Mouse (Mus musculus) ES-E14 (cell line): ENCODE measurements around the gene Nudt15. TPM values are rescaled to one million over a fixed set of nuclear protein-coding genes. Genes with fewer than 3 reads are reported as not detected.

Experiments used
- DNase-seq: peaks from one replicate; pipeline ENCODE4 v3.0.0-alpha.2; 2013; ENCODE audit warnings: low read depth, low spot score
- H3K27ac ChIP-seq: 2 replicates; pipeline ENCODE4 v1.5.1; 2012; ENCODE audit warnings: low read depth, mild to moderate bottlenecking, low read length, moderate library complexity, mixed read lengths; ENCODE audit not compliant: poor library complexity, insufficient read depth, severe bottlenecking
- H3K36me3 ChIP-seq: 2 replicates; pipeline ENCODE4 v1.6.1; 2012; ENCODE audit warnings: mild to moderate bottlenecking, low read length, moderate library complexity, mixed read lengths; ENCODE audit not compliant: control insufficient read depth, poor library complexity, insufficient read depth, severe bottlenecking
- H3K4me1 ChIP-seq, 2 experiments: fragments of 150-350 bp in 1 of 2; sonication (generic) in 1 of 2; 2 replicates each; pipeline ENCODE4 v1.6.1; 2012; ENCODE audit warnings: low read length in 2 of 2, mild to moderate bottlenecking in 1 of 2, mixed read lengths in 1 of 2; ENCODE audit not compliant: control insufficient read depth in 2 of 2, insufficient read depth in 2 of 2, poor library complexity in 1 of 2
- H3K4me3 ChIP-seq, 2 experiments: fragments of 150-350 bp in 1 of 2; sonication (generic) in 1 of 2; 2 replicates each; pipeline ENCODE4 v1.5.1; 2012; ENCODE audit warnings: low read length in 2 of 2, low read depth in 1 of 2, mild to moderate bottlenecking in 1 of 2, mixed read lengths in 1 of 2; ENCODE audit not compliant: insufficient read depth in 1 of 2, poor library complexity in 1 of 2, severe bottlenecking in 1 of 2
- H3K9ac ChIP-seq: 2 replicates; pipeline ENCODE4 v1.6.1; 2012; ENCODE audit warnings: low read depth, mild to moderate bottlenecking, low read length, mixed read lengths; ENCODE audit not compliant: poor library complexity, insufficient read depth, severe bottlenecking
- H3K9me3 ChIP-seq: fragments of 150-350 bp; sonication (generic); 2 replicates; pipeline ENCODE4 v1.6.1; 2012; ENCODE audit warnings: low read depth, mild to moderate bottlenecking, low read length; ENCODE audit not compliant: control insufficient read depth, insufficient read depth
- CHD2 ChIP-seq: IDR thresholded peaks from 2 replicates; pipeline ENCODE4 v1.6.1; 2014; ENCODE audit warnings: mild to moderate bottlenecking, low read depth, low read length, inconsistent platforms
- HCFC1 ChIP-seq: IDR thresholded peaks from 2 replicates; pipeline ENCODE4 v1.6.1; 2012; ENCODE audit warnings: low read length, inconsistent platforms, borderline replicate concordance; ENCODE audit not compliant: insufficient read depth
- MAFK ChIP-seq: IDR thresholded peaks from 2 replicates; pipeline ENCODE4 v1.6.1; 2014; ENCODE audit warnings: mild to moderate bottlenecking, low read depth, low read length, inconsistent platforms; ENCODE audit not compliant: insufficient read depth
- ZC3H11A ChIP-seq: IDR thresholded peaks from 2 replicates; pipeline ENCODE4 v1.6.1; 2012; ENCODE audit warnings: low read depth, mild to moderate bottlenecking, inconsistent platforms, low read length, borderline replicate concordance
- ZNF384 ChIP-seq: IDR thresholded peaks from 2 replicates; pipeline ENCODE4 v1.6.1; 2012; ENCODE audit warnings: low read depth, low read length, inconsistent platforms
- in situ Hi-C, 2 experiments: fragments of 600-800 bp; cut with MboI; formaldehyde crosslinking; loops; one replicate each; pipeline ENCODE4 v1.15.1; 2025; ENCODE audit warnings: low sequenced_read_pairs in 2 of 2, inconsistent platforms in 1 of 2; ENCODE audit not compliant: unreplicated experiment in 2 of 2
- total RNA-seq: library from RNA; depleted of rRNA; stranded (reverse); fragments of 300-350 nt; gene quantifications from 2 replicates; pipeline ENCODE4 v1.2.3, GENCODE M21; 2012

Gene Nudt15
- total RNA-seq, 1 experiment: 2.0 TPM

GRCm38 (mm10) chr14:73551164-73551563 lies 3.1 kb upstream of the Nudt15 start:
- H3K4me1 ChIP-seq: 0 out of 4 replicates have a peak, but pooled peaks cover 0 to 7% of the 10 kb centered on the region in 2 experiments
- no peak overlapping the region for H3K9ac ChIP-seq
- H3K27ac ChIP-seq: no peak overlapping the region
- in situ Hi-C loops: no loop called here
- H3K9me3 ChIP-seq: no peaks in the 10 kb centered on the region
- peaks cover 2% of the 10 kb centered on the region; the same call in 1 of the 2 replicates for H3K36me3 ChIP-seq
- TF ChIP-seq ZC3H11A: no peak
- TF ChIP-seq CHD2: no peak
- no peak for TF ChIP-seq HCFC1
- TF ChIP-seq ZNF384: no peak
- TF ChIP-seq MAFK: no peak
- DNase-seq: no peak
- H3K4me3 ChIP-seq: no peak overlapping the region

- Histone ChIP-seq H3K36me3 (no peaks in the 10 kb centered on the region), H3K4me3 (no peak overlapping the region), H3K9me3 (no peaks in the 10 kb centered on the region), H3K27ac (no peak overlapping the region), H3K4me1 (0 out of 4 replicates have a peak, but pooled peaks cover 0 to 7% of the 10 kb centered on the region in 2 experiments), H3K9ac (no peak overlapping the region)
- in situ Hi-C loops: no loop called here
- TF ChIP-seq CHD2 (no peak), MAFK (no peak), HCFC1 (no peak), ZC3H11A (no peak), ZNF384 (no peak)
- no peak for DNase-seq
Measured at GRCm38 (mm10) chr14:73550732-73551131, 2.7 kb upstream of the Nudt15 start.

DNA sequence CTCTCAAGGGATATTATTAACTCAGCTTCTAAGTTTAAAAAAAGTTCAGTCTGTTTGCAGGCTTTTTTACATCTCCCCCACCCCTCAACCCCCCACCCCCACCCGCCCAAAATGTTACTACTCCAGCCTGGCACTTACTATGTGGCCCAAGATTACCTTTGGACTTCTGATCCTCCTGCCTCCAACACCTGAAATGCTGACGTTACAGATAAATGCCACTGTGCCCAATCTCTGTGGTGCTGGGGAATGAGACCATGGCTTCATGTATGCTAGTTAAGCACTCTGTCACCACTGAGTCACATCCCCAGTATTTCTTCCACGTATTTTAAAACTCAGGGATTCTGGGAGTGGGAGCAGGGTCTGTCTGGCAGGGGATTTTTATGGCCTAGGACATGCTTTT lies 2.2 kb upstream of the Nudt15 start:
- H3K9ac ChIP-seq: no peak overlapping the region
- no peak overlapping the region for H3K27ac ChIP-seq
- no peak for DNase-seq
- H3K4me1 ChIP-seq: 0 out of 4 replicates have a peak, but pooled peaks cover 0 to 7% of the 10 kb centered on the region in 2 experiments
- in situ Hi-C loops: no loop called here
- H3K4me3 ChIP-seq: no peak overlapping the region
- H3K36me3 ChIP-seq: no peaks in the 10 kb centered on the region
- H3K9me3 ChIP-seq: no peaks in the 10 kb centered on the region
- TF ChIP-seq CHD2 (no peak), HCFC1 (no peak), ZNF384 (no peak)

- Histone ChIP-seq H3K27ac (no peak overlapping the region), H3K36me3 (no peaks in the 10 kb centered on the region), H3K9me3 (no peaks in the 10 kb centered on the region), H3K4me3 (no peak overlapping the region), H3K4me1 (0 out of 4 replicates have a peak, but pooled peaks cover 0 to 4% of the 10 kb centered on the region in 2 experiments), H3K9ac (no peak overlapping the region)
- in situ Hi-C loops: no loop called here
- no peak for TF ChIP-seq HCFC1
- DNase-seq: no peak
Measured at GRCm38 (mm10) chr14:73547034-73547433, 1.0 kb downstream of the Nudt15 start.

- no peak overlapping the region for H3K4me3 ChIP-seq
- TF ChIP-seq HCFC1 (no peak), MAFK (no peak), CHD2 (no peak), ZC3H11A (no peak), ZNF384 (no peak)
- no peaks in the 10 kb centered on the region for H3K9me3 ChIP-seq
- DNase-seq: no peak
- H3K4me1 ChIP-seq: no peaks in the 10 kb centered on the region
- H3K27ac ChIP-seq: no peak overlapping the region
- no peak overlapping the region for H3K9ac ChIP-seq
- H3K36me3 ChIP-seq: no peaks in the 10 kb centered on the region
- in situ Hi-C loops: no loop called here
Measured at GRCm38 (mm10) chr14:73543781-73544180, 4.3 kb downstream of the Nudt15 start.
